Mouse (Mus musculus) layer of hippocampus, postnatal 25 days (tissue): Measurements from ENCODE around the gene Cfap61. TPM values are rescaled to one million over a fixed set of nuclear protein-coding genes. Genes with fewer than 3 reads are reported as not detected.

ENCODE experiments used
- DNase-seq, 2 experiments: peaks; one replicate each; pipeline ENCODE4 v3.0.0; 2022; ENCODE audit warnings: mixed read lengths in 2 of 2, low spot score in 1 of 2; ENCODE audit errors: extremely low spot score in 1 of 2
- total RNA-seq, 2 experiments: library from RNA; stranded (reverse); gene quantifications; 2 replicates each; pipeline ENCODE4 v1.2.3; 2021

The Cfap61 gene
- total RNA-seq, 2 experiments from 2014 or later = 2.5 to 4.9 TPM

DNA sequence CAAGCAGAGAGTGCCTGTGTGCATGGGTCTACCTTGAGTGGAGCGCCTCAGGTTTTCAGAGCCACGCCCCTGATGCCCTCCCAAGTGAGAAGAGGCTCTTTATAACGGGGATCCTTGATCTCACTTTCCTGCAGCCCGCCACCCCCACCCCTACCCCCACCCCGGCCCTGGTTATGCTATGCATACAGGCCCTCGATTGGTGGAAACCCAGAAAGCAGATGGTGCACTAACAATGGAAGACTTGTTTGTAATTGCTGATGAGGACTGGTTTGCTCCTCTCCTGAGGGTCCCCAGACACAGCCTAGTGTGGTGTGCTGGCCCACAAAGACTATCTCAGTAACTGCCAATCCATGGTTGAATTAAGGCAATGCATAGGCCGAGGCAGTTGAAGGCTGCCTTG, 314.4 kb downstream of the Cfap61 start:
- DNase-seq = no peak

DNA sequence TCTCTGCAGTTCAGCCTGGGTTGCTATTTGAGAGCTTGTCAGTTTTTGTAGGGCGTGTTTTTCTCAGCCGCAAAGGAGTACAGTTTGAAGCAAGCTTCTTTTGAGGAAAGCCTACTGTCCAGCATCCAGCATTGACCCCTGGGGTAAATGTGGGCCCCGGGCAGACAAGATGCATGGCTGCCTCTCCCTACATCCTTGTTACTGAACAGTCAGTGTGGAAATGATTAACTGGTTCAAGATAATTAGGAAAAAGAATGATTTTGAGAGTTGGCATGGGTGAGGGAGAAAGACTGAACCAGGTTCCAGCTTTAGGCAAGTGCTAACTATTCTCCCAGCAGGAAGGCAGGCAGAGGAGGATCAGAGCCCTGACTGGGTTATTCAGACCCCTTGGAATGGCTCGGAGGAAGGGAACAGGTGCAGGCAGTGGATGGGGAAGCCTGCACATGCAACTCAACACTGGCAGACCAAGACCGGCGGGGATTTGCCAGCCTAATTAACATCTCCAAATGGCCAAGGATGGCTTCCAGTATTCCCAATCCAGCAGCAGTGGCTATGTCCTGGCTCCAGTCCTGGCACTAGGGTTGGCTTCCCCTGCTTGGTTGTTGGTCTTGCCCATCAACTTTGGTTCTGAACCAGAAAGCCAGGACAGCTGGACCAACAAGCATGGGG, 315.8 kb downstream of the Cfap61 start:
- DNase-seq = no peak

DNA sequence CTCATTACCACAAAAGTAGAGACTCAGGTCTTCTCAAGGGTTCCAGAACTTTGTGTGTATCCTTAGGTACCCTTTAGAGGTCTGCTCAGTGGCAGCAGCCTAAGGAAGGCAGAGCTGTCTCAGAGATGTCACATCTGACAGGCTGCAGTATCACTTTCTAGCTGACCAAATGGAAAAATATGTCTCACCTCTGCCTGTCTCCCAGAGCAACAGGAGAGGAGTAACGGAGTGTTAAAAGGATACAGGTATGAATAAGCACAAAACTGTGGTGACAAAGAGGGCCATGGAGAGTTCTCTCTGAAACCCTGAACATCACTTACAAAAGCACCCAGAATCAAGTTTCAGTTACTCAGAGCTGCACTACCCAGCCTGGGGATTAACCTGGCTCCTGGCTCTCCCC, 319.8 kb downstream of the Cfap61 start:
- no peak for DNase-seq

DNA sequence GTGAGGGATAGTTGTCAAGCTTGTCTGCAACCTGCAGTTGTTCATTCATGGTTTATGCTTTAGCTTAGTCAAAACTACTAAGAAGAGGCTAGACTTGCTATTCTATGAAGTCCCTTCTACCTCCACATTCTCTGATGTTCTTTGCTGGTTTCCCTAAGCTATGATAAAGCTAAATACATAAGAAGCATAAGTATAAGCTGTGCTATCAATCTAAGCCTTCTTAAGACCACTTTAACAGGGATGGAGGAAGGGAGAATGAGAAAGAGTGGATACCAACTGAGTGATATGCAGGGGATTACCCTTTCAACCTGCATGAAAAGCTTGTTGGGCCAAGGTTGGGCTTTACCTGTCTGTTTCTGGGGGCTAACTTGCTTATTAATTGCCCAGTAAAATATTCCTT, 321.1 kb downstream of the Cfap61 start:
- no peak for DNase-seq

GRCm38 (mm10) chr2:146256321-146256875, 321.8 kb downstream of the Cfap61 start:
- no peak for DNase-seq

- no peak for DNase-seq
These were observed 322.5 kb downstream of the Cfap61 start for GRCm38 (mm10) chr2:146257037-146257436.

DNA sequence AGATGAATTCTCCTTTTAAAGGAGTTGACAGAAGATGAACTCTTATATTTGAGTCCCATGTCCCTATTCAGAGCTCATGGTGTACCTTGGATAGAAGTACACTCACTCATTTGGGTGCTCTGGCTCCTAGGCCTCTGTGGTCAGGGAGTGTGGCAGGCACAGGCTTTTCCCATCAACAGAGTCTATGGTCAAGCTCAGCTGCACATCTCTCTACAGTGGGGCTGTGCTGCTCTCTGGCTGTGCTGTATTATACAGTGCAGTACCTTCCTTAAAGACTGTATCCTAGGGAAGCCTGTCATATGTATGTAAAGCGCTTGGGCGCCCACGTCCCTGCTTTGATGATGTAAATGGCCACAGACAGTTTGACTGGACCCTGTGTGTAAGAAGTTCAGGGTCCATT, 323.0 kb downstream of the Cfap61 start:
- no peak for DNase-seq

- DNase-seq = peak in 1 of 2 experiments; percentile 30
These were observed 324.3 kb downstream of the Cfap61 start for GRCm38 (mm10) chr2:146258736-146259469.

GRCm38 (mm10) chr2:146259787-146260560, 325.4 kb downstream of the Cfap61 start:
- DNase-seq = no peak

DNA sequence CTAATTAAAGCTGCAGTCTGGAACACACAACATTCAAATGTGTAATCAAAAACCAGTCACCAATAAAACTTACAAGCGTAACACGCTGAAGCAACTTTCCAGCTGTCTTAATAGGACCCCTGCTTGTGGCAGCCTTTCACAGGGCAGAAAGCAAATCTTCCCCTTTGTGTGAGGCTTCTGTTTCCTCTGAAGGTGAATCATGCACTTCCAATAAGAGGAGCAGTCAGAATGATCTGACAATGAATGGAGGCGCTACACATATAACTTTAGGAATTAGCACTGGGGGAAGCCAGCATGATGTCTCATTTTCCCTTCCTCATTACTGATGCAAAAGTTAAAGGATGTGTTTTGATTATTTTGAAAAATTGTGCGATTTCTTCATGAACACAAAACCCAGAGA, 326.6 kb downstream of the Cfap61 start:
- no peak for DNase-seq

GRCm38 (mm10) chr2:146262215-146262614, 327.6 kb downstream of the Cfap61 start:
- no peak for DNase-seq

DNA sequence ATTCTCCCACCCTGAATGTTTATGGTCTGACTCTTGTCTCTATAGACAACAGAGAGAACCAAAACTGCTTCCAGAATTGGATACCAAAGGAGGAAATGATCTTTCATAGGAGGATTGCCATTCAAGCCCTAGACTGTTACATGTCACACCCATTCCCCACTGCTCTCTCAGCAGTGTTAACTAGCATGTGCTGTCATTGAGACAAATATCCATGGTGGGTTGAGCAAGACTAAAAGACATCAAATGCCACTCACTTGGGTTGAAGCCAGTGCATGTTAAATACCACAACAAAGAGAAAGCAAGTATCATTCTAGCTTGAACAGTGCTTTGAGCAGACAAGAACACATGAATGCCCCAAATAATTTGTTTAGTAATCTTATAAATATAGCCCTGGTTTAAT, 328.4 kb downstream of the Cfap61 start:
- DNase-seq = no peak

Other genes starting within 250 kb of the Cfap61 start
- 10 to 100 TPM; 68.4 to 69.2 TPM for gene Naa20, start 32.7 kb upstream of the Cfap61 start, total RNA-seq
- 10 to 100 TPM; 18.8 to 21.3 TPM for gene Crnkl1, start 230 bp downstream of the Cfap61 start, total RNA-seq